Mouse (Mus musculus): ENCODE data around the gene Hcn2. TPM values are rescaled to one million over a fixed set of nuclear protein-coding genes. Genes with fewer than 3 reads are reported as not detected.

Gene Hcn2
- polyA plus RNA-seq, 1 experiment from 2014 or later = not detected

GRCm38 (mm10) chr10:79682916-79683582 lies 33.4 kb upstream of the Hcn2 start:
- 4% methylated on average over 10 of the region's 10 CpGs for WGBS
- peak; percentile 75 for DNase-seq

GRCm38 (mm10) chr10:79683726-79684640 lies 32.5 kb upstream of the Hcn2 start:
- no peak for TF ChIP-seq CTCF (IDR thresholded peaks at IDR 0.05; ENCODE audit: low read depth)
- ATAC-seq (ENCODE audit: insufficient read depth) = no peak
- Histone ChIP-seq H3K9me3 (ENCODE audit: low read depth, low read length) (no peaks in the 10 kb centered on the region), H3K4me1 (ENCODE audit: insufficient read depth) (peaks cover 7% of the 10 kb centered on the region), H3K4me3 (ENCODE audit: low read depth, low read length) (peak overlapping the region; percentile 79), H3K27me3 (ENCODE audit: insufficient read depth, low read length) (no peaks in the 10 kb centered on the region), H3K27ac (ENCODE audit: low read depth) (no peak overlapping the region), H3K4me2 (peak overlapping the region; percentile 72), H3K9ac (peak overlapping the region; percentile 80), H3K36me3 (ENCODE audit: insufficient read depth) (peaks cover 46% of the 10 kb centered on the region)
- 90% methylated on average over 6 of the region's 6 CpGs for WGBS
- no peak for DNase-seq

More at GRCm38 (mm10) chr10:79682916-79683582, 33.4 kb upstream of the Hcn2 start:
- H3K9ac ChIP-seq = peak overlapping the region; percentile 80
- H3K27ac ChIP-seq (ENCODE audit: low read depth) = peak overlapping the region; percentile 72
- H3K9me3 ChIP-seq (ENCODE audit: low read depth, low read length) = no peaks in the 10 kb centered on the region
- peaks cover 37% of the 10 kb centered on the region for H3K36me3 ChIP-seq (ENCODE audit: insufficient read depth)
- peak overlapping the region; percentile 79 for H3K4me3 ChIP-seq (ENCODE audit: low read depth, low read length)
- no peak for ATAC-seq (ENCODE audit: insufficient read depth)
- H3K4me2 ChIP-seq = peak overlapping the region; percentile 72
- peaks cover 7% of the 10 kb centered on the region for H3K4me1 ChIP-seq (ENCODE audit: insufficient read depth)
- no peaks in the 10 kb centered on the region for H3K27me3 ChIP-seq (ENCODE audit: insufficient read depth, low read length)
- peak; percentile 58 for TF ChIP-seq CTCF (IDR thresholded peaks at IDR 0.05; ENCODE audit: low read depth)

GRCm38 (mm10) chr10:79684770-79685600 lies 31.4 kb upstream of the Hcn2 start:
- no peak for TF ChIP-seq CTCF (IDR thresholded peaks at IDR 0.05; ENCODE audit: low read depth)
- WGBS = 89% methylated on average over 25 of the region's 25 CpGs
- Histone ChIP-seq H3K4me2 (no peak overlapping the region), H3K36me3 (ENCODE audit: insufficient read depth) (peaks cover 56% of the 10 kb centered on the region), H3K27me3 (ENCODE audit: insufficient read depth, low read length) (no peaks in the 10 kb centered on the region), H3K4me1 (ENCODE audit: insufficient read depth) (peaks cover 7% of the 10 kb centered on the region), H3K9me3 (ENCODE audit: low read depth, low read length) (no peaks in the 10 kb centered on the region), H3K9ac (no peak overlapping the region), H3K4me3 (ENCODE audit: low read depth, low read length) (no peak overlapping the region), H3K27ac (ENCODE audit: low read depth) (no peak overlapping the region)
- DNase-seq (no peak), ATAC-seq (ENCODE audit: insufficient read depth) (no peak)

GRCm38 (mm10) chr10:79686219-79686618 lies 30.2 kb upstream of the Hcn2 start:
- Histone ChIP-seq H3K4me1 (ENCODE audit: insufficient read depth) (peaks cover under 1% of the 10 kb centered on the region; the same call in 1 of the 2 replicates), H3K27me3 (ENCODE audit: insufficient read depth, low read length) (no peaks in the 10 kb centered on the region), H3K36me3 (ENCODE audit: insufficient read depth) (peaks cover 56% of the 10 kb centered on the region), H3K4me2 (no peak overlapping the region), H3K27ac (ENCODE audit: low read depth) (no peak overlapping the region), H3K9ac (no peak overlapping the region), H3K9me3 (ENCODE audit: low read depth, low read length) (no peaks in the 10 kb centered on the region), H3K4me3 (ENCODE audit: low read depth, low read length) (no peak overlapping the region)
- TF ChIP-seq CTCF (IDR thresholded peaks at IDR 0.05; ENCODE audit: low read depth) = no peak
- no peak for ATAC-seq (ENCODE audit: insufficient read depth)
- no peak for DNase-seq
- WGBS = 87% methylated on average over 2 of the region's 2 CpGs

- Histone ChIP-seq H3K4me1 (ENCODE audit: insufficient read depth) (no peaks in the 10 kb centered on the region), H3K27me3 (ENCODE audit: insufficient read depth, low read length) (no peaks in the 10 kb centered on the region), H3K4me3 (ENCODE audit: low read depth, low read length) (no peak overlapping the region), H3K9me3 (ENCODE audit: low read depth, low read length) (no peaks in the 10 kb centered on the region), H3K9ac (no peak overlapping the region), H3K4me2 (no peak overlapping the region), H3K36me3 (ENCODE audit: insufficient read depth) (peaks cover 56% of the 10 kb centered on the region), H3K27ac (ENCODE audit: low read depth) (no peak overlapping the region)
- no peak for TF ChIP-seq CTCF (IDR thresholded peaks at IDR 0.05; ENCODE audit: low read depth)
- WGBS = 87% methylated on average over 1 of the region's 1 CpGs
- ATAC-seq (ENCODE audit: insufficient read depth) (no peak), DNase-seq (no peak)
These were observed 29.7 kb upstream of the Hcn2 start for GRCm38 (mm10) chr10:79686691-79687090.

- Histone ChIP-seq H3K4me3 (ENCODE audit: low read depth, low read length) (no peak overlapping the region), H3K9ac (no peak overlapping the region), H3K9me3 (ENCODE audit: low read depth, low read length) (no peaks in the 10 kb centered on the region), H3K4me2 (no peak overlapping the region), H3K27me3 (ENCODE audit: insufficient read depth, low read length) (no peaks in the 10 kb centered on the region), H3K36me3 (ENCODE audit: insufficient read depth) (peaks cover 56% of the 10 kb centered on the region), H3K4me1 (ENCODE audit: insufficient read depth) (no peaks in the 10 kb centered on the region), H3K27ac (ENCODE audit: low read depth) (no peak overlapping the region)
- DNase-seq = no peak
- no peak for ATAC-seq (ENCODE audit: insufficient read depth)
- 93% methylated on average over 6 of the region's 6 CpGs for WGBS
- TF ChIP-seq CTCF (IDR thresholded peaks at IDR 0.05; ENCODE audit: low read depth) = no peak
These were observed 28.9 kb upstream of the Hcn2 start for GRCm38 (mm10) chr10:79687513-79687912.
